Mouse (Mus musculus) thymus, adult 18-20 months (tissue): Measurements from ENCODE around the gene Zfp12.
"Not testable (repeated sequence)": the region's sequence is repeated elsewhere in the genome, so short reads cannot be mapped to it uniquely, and the experiment has no call there.

Experiments
- DNase-seq, 2 experiments: peaks; one replicate each; pipeline ENCODE4 v3.0.0; 2022; ENCODE audit warnings: mixed read lengths in 2 of 2

Gene Zfp12

GRCm38 (mm10) chr5:143235028-143235693, at the start of gene Zfp12:
Gene Zfp12, plus strand, starts transcription at chr5:143235163.
- peak; percentile 91 to 93 for DNase-seq

GRCm38 (mm10) chr5:143188014-143188413, 46.9 kb upstream of the Zfp12 start:
- not testable (repeated sequence) for DNase-seq

DNA sequence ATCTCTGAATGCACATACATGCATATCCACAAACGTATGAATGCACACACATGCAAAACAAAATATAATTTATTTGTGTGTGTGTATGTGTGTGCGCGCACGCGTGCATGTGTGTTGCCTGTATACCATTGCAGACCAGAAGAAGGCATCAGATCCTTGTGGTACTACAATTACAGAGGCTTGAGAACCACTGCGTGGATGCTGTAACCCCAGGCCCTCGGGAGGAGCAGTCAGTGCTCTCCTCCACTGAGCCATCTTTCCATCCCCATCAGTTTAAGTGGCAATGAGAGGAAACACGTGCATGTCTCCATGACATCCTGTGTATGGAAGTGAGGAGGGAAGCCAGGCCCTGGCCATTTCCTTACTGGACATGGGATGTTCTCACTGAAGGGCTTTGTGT, 42.2 kb upstream of the Zfp12 start:
- DNase-seq = no peak

GRCm38 (mm10) chr5:143194747-143195146, 40.2 kb upstream of the Zfp12 start:
- DNase-seq = not testable (repeated sequence)

DNA sequence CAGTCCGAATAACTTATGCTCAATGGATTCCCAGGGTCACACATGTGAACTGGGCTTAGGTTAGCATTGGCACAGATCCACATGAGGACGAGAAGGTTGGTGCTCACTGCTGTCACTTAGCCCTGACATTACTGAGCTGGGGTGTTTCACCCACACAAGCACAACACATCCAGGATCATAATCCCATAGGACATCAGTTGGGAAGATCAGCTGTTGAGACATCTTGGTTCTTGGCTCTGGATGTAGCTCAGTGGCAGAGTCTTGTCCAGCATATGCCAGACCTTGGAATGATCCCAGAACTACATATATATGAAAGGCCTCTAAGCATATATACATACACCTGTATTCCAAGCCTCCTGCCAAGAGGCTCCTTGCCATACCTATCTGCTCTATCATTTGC, 39.8 kb upstream of the Zfp12 start:
- no peak for DNase-seq

DNA sequence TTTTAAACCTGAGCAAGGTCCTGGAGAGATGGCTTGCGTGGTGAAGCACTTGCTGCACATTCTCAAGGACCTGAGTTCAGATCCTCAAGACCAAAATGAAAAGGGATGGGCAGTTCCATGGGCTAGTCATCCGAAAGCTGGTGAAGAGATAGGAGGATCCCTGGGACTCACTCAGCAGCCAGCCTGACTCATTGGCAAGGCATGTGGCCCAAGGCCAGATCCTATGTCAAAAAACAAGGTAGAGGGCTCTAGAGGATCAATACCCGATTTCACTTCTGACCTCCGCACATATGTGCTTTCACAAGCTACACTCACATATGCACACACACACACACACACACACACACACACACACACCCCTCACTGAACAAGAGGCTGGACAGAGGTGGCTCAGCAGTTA, 38.5 kb upstream of the Zfp12 start:
- no peak for DNase-seq

- no peak for DNase-seq
Observed at GRCm38 (mm10) chr5:143205015-143205414, 29.9 kb upstream of the Zfp12 start.

DNA sequence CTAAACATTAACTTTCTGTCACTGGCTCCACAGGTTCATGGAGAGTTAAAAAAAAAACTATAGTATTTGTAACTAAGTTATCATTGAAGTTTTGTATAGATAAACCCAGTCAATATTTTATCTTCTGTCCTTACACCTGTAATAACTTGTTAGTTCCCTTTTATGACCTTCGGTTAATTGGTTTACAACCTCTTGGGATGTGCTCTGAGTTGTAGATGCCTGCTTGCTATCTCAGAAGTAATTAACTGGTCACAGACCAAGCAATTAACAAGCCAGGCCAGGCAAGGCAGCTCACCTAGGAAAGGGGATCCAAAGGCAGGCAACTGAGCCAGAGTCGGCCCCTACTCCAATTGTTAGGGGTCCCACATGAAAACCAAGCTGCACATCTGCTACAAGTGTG, 21.1 kb upstream of the Zfp12 start:
- DNase-seq = no peak

DNA sequence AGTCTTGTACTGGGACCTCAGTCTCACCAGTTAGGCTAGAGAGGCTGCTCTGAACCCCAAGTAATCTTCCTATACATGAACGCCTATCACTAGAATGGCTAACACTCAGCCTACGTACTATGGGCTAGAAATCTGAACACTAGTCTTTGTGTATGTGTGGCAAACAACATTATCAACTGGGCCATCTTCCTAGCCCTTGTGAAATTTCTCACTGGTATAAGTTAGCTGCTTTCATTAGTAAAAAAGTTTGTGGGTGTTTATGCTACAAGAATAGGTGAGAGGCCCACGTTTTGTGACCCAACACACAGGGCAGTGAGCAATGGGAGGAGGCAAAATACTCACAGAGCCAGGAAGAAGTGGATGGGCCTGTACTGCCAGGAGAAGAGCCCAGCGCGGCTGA, 14.0 kb upstream of the Zfp12 start:
- no peak for DNase-seq

GRCm38 (mm10) chr5:143222287-143222686, 12.7 kb upstream of the Zfp12 start:
- no peak for DNase-seq

GRCm38 (mm10) chr5:143226790-143227189, 8.2 kb upstream of the Zfp12 start, which contains the start of gene Spdye4a:
Gene Spdye4a, minus strand, starts transcription at chr5:143226890.
- no peak for DNase-seq

GRCm38 (mm10) chr5:143236036-143236435, 1.1 kb downstream of the Zfp12 start:
- no peak for DNase-seq

- no peak for DNase-seq
Observed at GRCm38 (mm10) chr5:143244926-143245325, 10.0 kb downstream of the Zfp12 start.

DNA sequence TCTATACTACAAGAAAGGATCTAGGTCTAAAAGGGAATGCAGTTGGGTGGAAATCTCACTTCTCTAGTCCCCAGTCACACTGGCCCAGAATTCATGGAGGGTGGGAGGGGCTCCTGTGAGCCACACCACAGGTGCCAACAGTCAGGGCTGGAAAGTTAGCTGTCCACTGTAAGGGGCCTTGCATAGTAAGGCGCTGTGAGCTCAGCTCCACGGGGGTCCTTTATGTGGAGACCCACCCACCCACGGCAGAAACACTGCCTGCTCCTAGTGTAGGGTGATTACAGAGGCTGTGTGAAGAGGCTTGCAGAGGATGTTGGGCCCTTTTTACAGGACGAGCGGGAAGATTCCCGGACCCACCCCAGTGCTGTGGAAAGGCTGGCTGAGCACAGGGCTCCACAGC, 17.1 kb downstream of the Zfp12 start:
- no peak for DNase-seq

DNA sequence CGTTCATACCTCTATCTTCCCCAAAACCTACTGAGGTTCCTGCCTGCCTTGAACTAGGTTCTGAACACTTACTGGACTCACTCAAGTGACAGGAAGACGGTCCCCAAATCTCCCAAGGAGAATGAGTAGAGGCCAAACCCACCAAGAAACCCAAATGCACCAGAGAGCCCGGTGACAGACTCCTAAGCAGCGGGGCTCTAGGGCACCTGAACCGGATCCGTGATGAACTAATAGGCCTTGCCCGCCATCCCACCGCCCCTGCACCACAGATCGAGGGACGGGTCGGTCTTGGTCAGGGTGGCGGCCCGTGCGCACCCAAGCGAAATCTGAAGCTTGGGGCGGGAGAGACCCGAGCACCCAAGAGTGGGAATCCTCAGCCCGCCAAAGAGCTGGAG, 17.8 kb downstream of the Zfp12 start:
- no peak for DNase-seq

- DNase-seq = no peak
Observed at GRCm38 (mm10) chr5:143253186-143253880, 18.4 kb downstream of the Zfp12 start.

GRCm38 (mm10) chr5:143253881-143254486, 19.0 kb downstream of the Zfp12 start:
- DNase-seq = no peak

DNA sequence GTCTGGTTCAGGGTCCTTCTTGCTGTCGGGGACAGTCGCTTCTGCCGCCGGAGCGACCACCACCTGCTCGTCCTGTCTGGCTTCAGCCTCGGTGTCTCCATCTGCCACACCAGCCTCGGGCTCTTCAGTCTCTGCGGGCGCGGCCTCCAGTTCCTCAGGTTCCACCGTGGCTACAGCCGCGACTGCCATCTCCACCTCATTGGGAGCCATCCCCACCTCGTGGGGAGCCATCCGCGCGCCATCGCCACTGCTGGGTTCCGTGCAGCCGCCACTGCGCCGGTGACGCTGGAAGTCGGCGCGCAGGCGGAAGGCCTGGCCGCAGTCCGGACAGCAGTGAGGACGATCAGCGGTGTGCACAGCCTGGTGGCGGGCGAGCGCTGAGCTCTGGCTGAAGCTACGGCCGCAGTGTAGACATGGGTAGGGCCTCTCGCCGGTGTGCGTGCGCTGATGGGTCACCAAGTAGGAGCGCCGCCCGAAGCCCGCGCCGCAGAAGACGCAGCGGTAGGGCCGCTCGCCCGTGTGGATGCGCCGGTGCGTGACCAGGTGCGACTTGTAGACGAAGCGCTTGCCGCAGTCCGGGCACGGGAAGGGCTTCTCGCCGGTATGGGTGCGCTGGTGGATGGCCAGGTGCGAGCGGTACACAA, 19.6 kb downstream of the Zfp12 start:
- no peak for DNase-seq

DNA sequence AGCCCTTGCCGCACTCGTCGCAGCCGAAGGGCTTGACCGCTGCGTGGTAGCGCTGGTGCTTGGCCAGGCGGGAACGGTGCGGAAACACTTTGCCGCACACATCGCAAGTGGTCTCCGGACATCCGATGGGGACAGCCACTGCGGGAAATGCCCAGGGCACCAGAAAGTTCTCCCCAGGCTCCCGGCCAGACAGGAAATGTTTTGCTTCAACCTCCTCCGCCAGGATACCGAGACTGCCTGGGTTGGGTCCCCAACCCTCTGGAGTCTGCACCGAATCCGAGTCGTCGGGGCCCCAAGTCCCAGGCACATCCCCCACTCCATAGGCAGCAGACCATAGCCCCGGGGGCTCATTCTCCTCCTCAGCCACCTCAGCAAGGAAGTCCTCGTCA, 20.2 kb downstream of the Zfp12 start:
- no peak for DNase-seq

GRCm38 (mm10) chr5:143255802-143256201, 20.8 kb downstream of the Zfp12 start:
- DNase-seq = no peak

DNA sequence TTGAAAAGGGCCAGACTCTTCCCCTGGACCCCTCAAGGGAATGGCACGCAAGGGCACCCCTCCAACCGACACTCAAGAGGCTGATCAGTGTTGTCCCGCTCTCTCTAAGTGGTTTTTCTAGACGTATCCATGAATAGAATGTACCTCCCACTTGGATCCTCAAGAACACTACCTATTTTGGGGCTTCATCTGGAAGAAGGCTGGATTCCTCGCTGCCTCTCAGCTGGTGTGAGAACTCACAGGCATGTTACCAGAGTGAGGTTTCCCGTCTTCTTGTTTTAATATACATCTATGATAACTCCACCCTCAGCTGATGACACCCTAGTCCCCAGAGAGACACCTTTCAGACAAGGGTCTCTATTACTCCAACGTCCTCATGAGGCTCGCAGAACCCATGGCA, 26.7 kb downstream of the Zfp12 start:
- DNase-seq = no peak

GRCm38 (mm10) chr5:143264689-143265088, 29.7 kb downstream of the Zfp12 start:
- DNase-seq = no peak

GRCm38 (mm10) chr5:143265409-143265808, 30.4 kb downstream of the Zfp12 start:
- no peak for DNase-seq

DNA sequence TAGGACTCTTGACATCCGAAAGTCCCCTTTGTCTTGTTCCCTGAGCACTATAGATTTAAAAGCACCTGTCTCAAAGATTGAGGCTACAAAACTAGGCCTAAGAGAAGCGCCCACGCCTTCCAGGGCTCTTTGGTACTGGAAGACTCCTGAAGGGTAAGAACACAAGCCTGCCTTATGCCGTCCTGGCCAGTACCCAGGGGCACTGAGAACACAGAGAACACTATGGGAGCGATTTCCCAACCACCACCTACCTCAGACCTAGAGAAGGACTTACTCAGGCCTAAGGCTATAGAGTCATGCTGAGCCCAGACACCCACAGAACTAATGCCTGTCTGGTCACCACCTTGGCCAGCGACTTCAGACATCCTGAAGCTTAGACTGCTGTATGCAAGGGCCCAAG, 31.8 kb downstream of the Zfp12 start:
- no peak for DNase-seq
